Mouse (Mus musculus) mesoderm, embryonic 11.5 days (tissue): ENCODE data around the gene 5031439G07Rik.
"Not testable (repeated sequence)": the region's sequence is repeated elsewhere in the genome, so short reads cannot be mapped to it uniquely, and the experiment has no call there.

Source experiments
- DNase-seq: peaks from one replicate; pipeline ENCODE4 v3.0.0-alpha.2; 2012; ENCODE audit warnings: low read depth, low spot score

Gene 5031439G07Rik

GRCm38 (mm10) chr15:84957851-84958250, 30.5 kb downstream of the 5031439G07Rik start:
- DNase-seq = peak; percentile 60

GRCm38 (mm10) chr15:84953259-84953658, 35.1 kb downstream of the 5031439G07Rik start:
- no peak for DNase-seq

GRCm38 (mm10) chr15:84950053-84950452, 38.3 kb downstream of the 5031439G07Rik start:
- no peak for DNase-seq

GRCm38 (mm10) chr15:84948990-84949389, 39.4 kb downstream of the 5031439G07Rik start:
- DNase-seq = no peak

GRCm38 (mm10) chr15:84944319-84944718, 44.0 kb downstream of the 5031439G07Rik start:
- DNase-seq = no peak

- no peak for DNase-seq
These were observed 45.6 kb downstream of the 5031439G07Rik start for GRCm38 (mm10) chr15:84942647-84943285.

GRCm38 (mm10) chr15:84940102-84940501, 48.2 kb downstream of the 5031439G07Rik start:
- no peak for DNase-seq

GRCm38 (mm10) chr15:84934901-84935300, 53.5 kb downstream of the 5031439G07Rik start:
- DNase-seq = no peak

GRCm38 (mm10) chr15:84932351-84932750, 56.0 kb downstream of the 5031439G07Rik start:
- no peak for DNase-seq

GRCm38 (mm10) chr15:84925495-84926018, 62.8 kb downstream of the 5031439G07Rik start:
- peak; percentile 36 for DNase-seq

- DNase-seq = peak; percentile 63
These were observed 63.5 kb downstream of the 5031439G07Rik start for GRCm38 (mm10) chr15:84924781-84925315.

GRCm38 (mm10) chr15:84923508-84924181, 64.7 kb downstream of the 5031439G07Rik start:
- peak; percentile 12 for DNase-seq

GRCm38 (mm10) chr15:84922884-84923507, 65.4 kb downstream of the 5031439G07Rik start, which contains the start of gene Nup50:
Nup50 (plus strand) TSS chr15:84923411.
- peak; percentile 100 for DNase-seq

GRCm38 (mm10) chr15:84919938-84920337, 68.4 kb downstream of the 5031439G07Rik start, which contains the start of gene Gm29666:
Gm29666 (minus strand) TSS chr15:84920038.
- DNase-seq = no peak

- no peak for DNase-seq
These were observed 75.2 kb downstream of the 5031439G07Rik start for GRCm38 (mm10) chr15:84913201-84913600.

GRCm38 (mm10) chr15:84903843-84904385, 84.4 kb downstream of the 5031439G07Rik start:
- DNase-seq = no peak

- DNase-seq = no peak
These were observed 90.3 kb downstream of the 5031439G07Rik start for GRCm38 (mm10) chr15:84898077-84898476.

GRCm38 (mm10) chr15:84896664-84897063, 91.7 kb downstream of the 5031439G07Rik start:
- no peak for DNase-seq

GRCm38 (mm10) chr15:84896216-84896615, 92.1 kb downstream of the 5031439G07Rik start:
- not testable (repeated sequence) for DNase-seq
